Mouse (Mus musculus) hematopoietic stem cell, adult 5-6 weeks (primary cell): Measurements from ENCODE around the gene 1600014C23Rik. TPM values are rescaled to one million over a fixed set of nuclear protein-coding genes. Genes with fewer than 3 reads are reported as not detected.

ENCODE experiments used
- total RNA-seq: library from RNA; stranded (forward); fragments of 172-1452, 232-1000 nt; gene quantifications from 2 replicates; pipeline ENCODE4 v1.2.3, GENCODE M21; 2017

The 1600014C23Rik gene
- total RNA-seq, 1 experiment from 2014 or later: not detected

Other genes starting within 250 kb of the 1600014C23Rik start
- gene Aars2, start 227.0 kb downstream of the 1600014C23Rik start, total RNA-seq: 6.2 and 8.2 TPM in 2 replicates
- gene Tcte1, start 210.4 kb downstream of the 1600014C23Rik start, total RNA-seq: not detected in 2 replicates
- gene Tmem151b, start 184.2 kb downstream of the 1600014C23Rik start, total RNA-seq: 0.25 TPM in 2 replicates
- gene Nfkbie, start 178.1 kb downstream of the 1600014C23Rik start, total RNA-seq: 20.5 and 22.7 TPM in 2 replicates
- gene Slc35b2, start 170.0 kb downstream of the 1600014C23Rik start, total RNA-seq: 64.8 and 76.7 TPM in 2 replicates
- 2,119 and 2,880 TPM in 2 replicates for gene Hsp90ab1, start 160.6 kb downstream of the 1600014C23Rik start, total RNA-seq
- 70.4 and 70.6 TPM in 2 replicates for gene Slc29a1, start 134.2 kb downstream of the 1600014C23Rik start, total RNA-seq
- gene Mymx, start 131.7 kb downstream of the 1600014C23Rik start, total RNA-seq: not detected in 2 replicates
- 0.50 and 0.55 TPM in 2 replicates for gene Capn11, start 74.5 kb downstream of the 1600014C23Rik start, total RNA-seq
- 13.2 and 21.9 TPM in 2 replicates for gene Mrpl14, start 47.5 kb downstream of the 1600014C23Rik start, total RNA-seq
- 5.3 and 7.6 TPM in 2 replicates for gene Tmem63b, start 46.9 kb downstream of the 1600014C23Rik start, total RNA-seq